Mouse (Mus musculus): ENCODE measurements around the gene Ugt1a7c.

DNA sequence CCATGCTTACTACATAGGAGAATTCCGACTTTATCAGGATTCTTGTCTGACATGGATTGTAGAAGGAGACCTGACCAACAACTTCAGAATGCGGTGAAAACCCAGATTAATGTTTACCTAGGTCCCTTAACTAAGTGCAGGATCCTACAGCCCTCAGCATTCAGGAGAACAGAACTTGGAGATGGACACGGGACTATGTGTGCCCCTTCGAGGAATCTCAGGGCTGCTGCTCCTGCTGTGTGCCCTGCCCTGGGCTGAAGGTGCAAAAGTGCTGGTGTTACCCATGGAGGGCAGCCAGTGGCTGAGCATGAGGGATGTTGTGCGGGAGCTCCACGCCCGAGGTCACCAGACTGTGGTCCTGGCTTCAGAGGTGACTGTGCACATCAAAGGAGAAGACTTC lies 105.6 kb downstream of the Ugt1a7c start, which contains the start of gene Ugt1a2:
- TF ChIP-seq EP300 (optimal IDR thresholded peaks at IDR 0.05) (no peak), CTCF (IDR thresholded peaks at IDR 0.05; ENCODE audit: low read depth) (no peak)

Measured in stomach, postnatal 0 days (tissue).